In the genomic region with DNA sequence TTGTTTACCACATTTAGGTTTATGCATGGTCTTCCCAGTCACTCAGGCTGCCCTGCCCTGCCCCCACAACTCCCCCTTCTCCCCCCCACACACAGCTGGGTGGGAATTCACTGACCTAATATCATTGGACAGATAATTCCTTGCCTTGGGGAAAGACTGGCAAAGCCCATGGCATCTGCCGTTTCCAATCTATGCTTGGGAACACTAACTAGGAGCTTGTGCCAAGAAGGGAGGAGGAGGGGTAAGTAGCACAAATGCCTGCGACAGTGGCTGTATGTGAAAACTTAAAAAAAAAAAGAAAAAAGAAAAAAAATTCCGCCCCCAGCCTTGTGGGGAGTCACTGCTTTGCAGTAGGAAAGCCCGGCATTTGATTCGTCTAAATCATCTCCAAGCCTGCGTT, we compare ENCODE assay signal across 10 mouse cellular contexts. TPM values are rescaled to one million over a fixed set of nuclear protein-coding genes. Genes with fewer than 3 reads are reported as not detected.
DNase-seq lines count a peak whose midpoint lies in the region; ATAC-seq lines count a peak whose summit lies in the region.
"Had no signal": no experiment of that assay in that cellular context is flagged by ENCODE, and none has a peak within 500 bp of the region (broad histone marks: within the 10 kb centered on the region; RNA-seq: fewer than 3 reads in every experiment).

No protein-coding gene starts in this region.

- peak; percentile 42 for ATAC-seq in neural tube, embryonic 13.5 days (ENCODE audit: low read depth)
- ATAC-seq in intestine, embryonic 16.5 days = no peak
- ATAC-seq in activated CD4-positive, CD25-positive, alpha-beta regulatory T cell, adult 4 months = no peak

- no peak overlapping the region; the same call in 1 of the 2 replicates for H3K9ac ChIP-seq in neural tube, embryonic 13.5 days
- H3K9ac ChIP-seq in intestine, embryonic 16.5 days (ENCODE audit: low read depth, low read length) = no peak overlapping the region
- H3K9ac ChIP-seq: liver, embryonic 14.5 days had no signal

- H3K4me2 ChIP-seq in neural tube, embryonic 13.5 days = 0 out of 2 replicates have a peak overlapping the region, but pooled peaks have one; percentile 0
- no peak overlapping the region for H3K4me2 ChIP-seq in intestine, embryonic 16.5 days (ENCODE audit: low read depth, low read length)

- intact Hi-C loops in heart, postnatal 10 days (cut with DNase I) = loop anchor here (5.0 kb wide), 1 partner anchor 56 kb away; a partner anchor contains a TSS

- peak overlapping the region; percentile 63 for H3K27ac ChIP-seq in neural tube, embryonic 13.5 days (replicated peaks)
- no peak overlapping the region for H3K27ac ChIP-seq in intestine, embryonic 16.5 days (ENCODE audit: low read length)
- H3K27ac ChIP-seq: liver, embryonic 14.5 days had no signal

- no peaks in the 10 kb centered on the region for H3K9me3 ChIP-seq in neural tube, embryonic 13.5 days
- no peaks in the 10 kb centered on the region for H3K9me3 ChIP-seq in intestine, embryonic 16.5 days (ENCODE audit: control insufficient read depth, low read length)

- DNase-seq in layer of hippocampus, adult 11-12 months (ENCODE audit: low spot score) = peak; percentile 62
- DNase-seq in layer of hippocampus, postnatal 10 days (ENCODE audit: low spot score in 2 of 2) = no peak
- DNase-seq in cerebellum, postnatal 14 days = peak; percentile 70 to 81
- DNase-seq in heart, postnatal 10 days = peak; percentile 55 to 64
- DNase-seq in lung, postnatal 25 days (ENCODE audit: low spot score) = no peak

- no peak overlapping the region for H3K4me3 ChIP-seq in neural tube, embryonic 13.5 days
- no peak overlapping the region for H3K4me3 ChIP-seq in intestine, embryonic 16.5 days (ENCODE audit: low read length)
- H3K4me3 ChIP-seq: erythroblast, embryonic 14.5 days had no signal

- peaks cover 70% of the 10 kb centered on the region for H3K4me1 ChIP-seq in neural tube, embryonic 13.5 days (replicated peaks)
- H3K4me1 ChIP-seq in intestine, embryonic 16.5 days (ENCODE audit: control insufficient read depth, insufficient read depth, low read length) = peaks cover 5% of the 10 kb centered on the region; the same call in 1 of the 2 replicates

- no peaks in the 10 kb centered on the region for H3K27me3 ChIP-seq in neural tube, embryonic 13.5 days
- no peaks in the 10 kb centered on the region for H3K27me3 ChIP-seq in intestine, embryonic 16.5 days (replicated peaks; ENCODE audit: control insufficient read depth, insufficient read depth, low read length)

- 18% methylated on average over 6 of the region's 6 CpGs for WGBS in neural tube, embryonic 13.5 days
- 68% methylated on average over 6 of the region's 6 CpGs for WGBS in intestine, embryonic 16.5 days

- H3K36me3 ChIP-seq in neural tube, embryonic 13.5 days = peaks cover 9% of the 10 kb centered on the region; the same call in 1 of the 2 replicates
- H3K36me3 ChIP-seq in intestine, embryonic 16.5 days (ENCODE audit: control insufficient read depth, insufficient read depth, low read length) = no peaks in the 10 kb centered on the region

RNA-seq across cellular contexts. Expression of a gene that starts 56.4 kb away (rescaled TPM):
- total RNA-seq in layer of hippocampus, postnatal 10 days (2021) = 10 to 100 TPM; 35.6 to 48.3 TPM
- total RNA-seq in heart, postnatal 10 days (2021) = 1 to 10 TPM; 6.2 to 6.3 TPM
- 22.9 and 30.6 TPM in 2 replicates for polyA plus RNA-seq in neural tube, embryonic 13.5 days (2015; fragmentation: Nextera tagmentation; extraction: Ambion mirVana)
- polyA plus RNA-seq in intestine, embryonic 16.5 days (2015; fragmentation: Nextera tagmentation; extraction: Ambion mirVana) = 47.3 and 47.6 TPM in 2 replicates
- polyA plus RNA-seq in activated CD4-positive, CD25-positive, alpha-beta regulatory T cell, adult 4 months (2017; shearing (Covaris generic)) = not detected
- polyA plus RNA-seq: erythroblast, embryonic 14.5 days had no signal

RNA-seq across cellular contexts. Expression of a gene that starts 57.4 kb away (rescaled TPM):
- 10 to 100 TPM; 62.3 to 63.6 TPM for total RNA-seq in layer of hippocampus, postnatal 10 days (2021)
- total RNA-seq in heart, postnatal 10 days (2021) = 10 to 100 TPM; 46.2 to 53.5 TPM
- polyA plus RNA-seq in neural tube, embryonic 13.5 days (2015; fragmentation: Nextera tagmentation; extraction: Ambion mirVana) = 73.1 and 94.2 TPM in 2 replicates
- 78.3 and 80.2 TPM in 2 replicates for polyA plus RNA-seq in intestine, embryonic 16.5 days (2015; fragmentation: Nextera tagmentation; extraction: Ambion mirVana)
- polyA plus RNA-seq in activated CD4-positive, CD25-positive, alpha-beta regulatory T cell, adult 4 months (2017; shearing (Covaris generic)) = 1 to 10 TPM; 1.6 to 4.4 TPM

Comparison
In these comparisons a context has a peak if more than half of its experiments do, and no peak if none do; other contexts are left out.
1. DNase-seq: peak in layer of hippocampus, adult 11-12 months (single experiment), cerebellum, postnatal 14 days (2 of 2) and heart, postnatal 10 days (2 of 2); none in layer of hippocampus, postnatal 10 days (0 of 2) and lung, postnatal 25 days (single experiment).
2. RNA of a gene that starts 56.4 kb away (polyA plus RNA-seq): 47.3 to 47.6 TPM in intestine, embryonic 16.5 days and 22.9 to 30.6 TPM in neural tube, embryonic 13.5 days; not detected in activated CD4-positive, CD25-positive, alpha-beta regulatory T cell, adult 4 months; every median in the first group is over 10 times any median in the second.
3. RNA of a gene that starts 57.4 kb away (polyA plus RNA-seq): 78.3 to 80.2 TPM in intestine, embryonic 16.5 days and 73.1 to 94.2 TPM in neural tube, embryonic 13.5 days; 1.6 to 4.4 TPM in activated CD4-positive, CD25-positive, alpha-beta regulatory T cell, adult 4 months; every median in the first group is over 10 times any median in the second.